Mouse (Mus musculus) cerebellum, adult 2 months (tissue): ENCODE results near the gene Fzd9.

ENCODE experiments used
- CTCF ChIP-seq: fragments of 200-500 bp; IDR thresholded peaks from 2 replicates; pipeline ENCODE4 v1.5.1; 2011; ENCODE audit warnings: low read depth, mild to moderate bottlenecking, control low read depth, low read length, moderate library complexity, borderline replicate concordance; ENCODE audit not compliant: insufficient read depth
- POLR2A ChIP-seq: fragments of 200-500 bp; IDR thresholded peaks from 2 replicates; pipeline ENCODE4 v1.6.1; 2011; ENCODE audit warnings: low read length, control low read depth, borderline replicate concordance; ENCODE audit not compliant: insufficient read depth

DNA sequence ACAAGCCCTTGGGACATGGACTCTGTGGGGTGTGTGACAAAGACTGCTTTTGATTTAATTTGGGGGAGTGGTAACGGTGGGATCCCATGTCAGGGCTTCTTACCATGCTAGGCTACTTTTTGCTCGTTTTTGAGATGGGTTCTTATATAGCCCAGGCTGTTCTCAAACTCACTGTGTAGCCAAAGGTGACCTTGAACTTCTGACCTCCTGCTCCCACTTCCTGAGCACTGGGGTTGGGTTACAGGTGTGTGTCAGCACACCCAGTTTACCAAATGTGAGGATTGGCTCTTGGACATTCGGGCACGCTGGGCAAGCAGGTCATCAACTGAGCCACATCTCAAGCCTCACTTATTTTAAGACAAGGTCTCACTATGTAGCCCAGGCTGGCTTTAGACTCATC, 19.3 kb upstream of the Fzd9 start:
- TF ChIP-seq POLR2A (no peak), CTCF (no peak)
